Mouse (Mus musculus) heart, adult 9 months (tissue): ENCODE measurements at regions not wholly inside any gene's neighbourhood (a gene's known extent, or its start where the extent isn't known, plus 50 kb on each side); places are given as distances from the start of the nearest gene placed in this dataset.

Experiments
- DNase-seq, 2 experiments: peaks; one replicate each; pipeline ENCODE4 v3.0.0; 2022; ENCODE audit warnings: low spot score in 2 of 2

DNA sequence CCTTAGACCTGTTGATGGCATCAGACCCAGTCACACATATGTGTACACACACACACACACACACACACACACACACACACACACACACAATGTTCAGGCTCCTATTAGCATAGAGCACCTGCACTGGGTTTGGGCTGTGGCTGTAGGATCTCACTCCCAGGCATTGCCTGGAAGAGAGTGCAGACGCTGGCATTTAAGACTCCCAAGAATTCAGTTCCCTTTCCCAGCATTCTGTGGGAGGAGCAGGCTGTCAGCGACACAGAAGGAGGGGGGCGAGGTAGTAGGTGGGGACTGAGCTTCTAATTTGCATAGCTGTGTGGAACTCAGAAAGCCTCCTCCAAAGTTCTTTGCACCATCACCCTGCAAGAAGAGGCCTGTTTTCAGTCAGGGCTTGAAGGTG lies 374.2 kb upstream of the Fam49b start:
- DNase-seq: no peak

DNA sequence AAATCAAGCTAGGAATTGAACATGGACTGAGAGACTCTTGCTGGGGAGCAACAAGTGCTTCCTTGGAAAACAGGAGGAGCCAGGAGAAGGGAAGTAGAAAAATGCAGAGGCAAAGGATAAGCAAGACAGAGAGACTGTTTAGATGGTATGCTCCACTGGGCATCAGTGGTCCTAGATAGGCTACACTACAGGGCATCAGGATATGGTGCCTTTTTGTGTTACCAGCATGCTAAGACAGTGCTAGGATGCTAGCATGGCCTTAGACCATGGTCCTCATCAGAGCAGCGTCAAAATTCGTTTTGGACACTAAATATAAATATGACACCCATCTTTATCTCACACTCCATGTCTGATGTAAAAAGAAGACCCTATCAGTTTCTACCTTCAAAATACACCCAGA lies 374.6 kb upstream of the Fam49b start:
- no peak for DNase-seq

GRCm38 (mm10) chr15:64445076-64445475 lies 372.4 kb upstream of the Gm21798 start:
- DNase-seq: no peak

DNA sequence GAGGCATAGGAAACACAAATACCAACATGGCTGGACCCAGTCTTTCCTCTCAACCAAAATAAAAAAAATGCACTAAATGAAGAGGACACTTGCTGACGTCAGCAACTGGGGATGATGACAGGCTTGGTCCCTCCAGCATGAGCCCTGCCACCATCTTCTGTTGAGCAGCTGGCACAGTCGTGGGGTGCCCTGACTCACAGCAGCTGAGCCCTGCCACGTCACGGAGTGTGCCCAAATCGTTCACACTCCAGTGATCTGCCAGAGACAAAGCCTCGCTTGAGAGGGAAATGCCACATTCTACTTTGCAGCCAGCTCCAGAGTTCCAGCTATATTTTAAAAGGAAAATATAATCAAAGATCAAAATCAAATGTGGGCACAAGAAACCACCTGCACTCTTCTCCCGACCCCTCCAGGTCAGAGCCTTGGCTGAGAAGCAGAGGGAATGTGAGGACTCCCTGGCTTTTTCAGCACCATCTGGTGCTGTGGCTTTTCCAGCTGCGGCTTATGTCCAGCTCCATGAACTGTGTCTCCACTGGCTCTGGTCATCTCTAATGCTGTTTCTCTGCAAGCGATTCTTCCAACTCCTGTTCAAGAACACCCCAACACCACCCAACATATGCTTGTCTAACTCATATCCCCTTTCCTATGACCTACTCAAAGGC lies 371.0 kb upstream of the Gm21798 start:
- DNase-seq: no peak

DNA sequence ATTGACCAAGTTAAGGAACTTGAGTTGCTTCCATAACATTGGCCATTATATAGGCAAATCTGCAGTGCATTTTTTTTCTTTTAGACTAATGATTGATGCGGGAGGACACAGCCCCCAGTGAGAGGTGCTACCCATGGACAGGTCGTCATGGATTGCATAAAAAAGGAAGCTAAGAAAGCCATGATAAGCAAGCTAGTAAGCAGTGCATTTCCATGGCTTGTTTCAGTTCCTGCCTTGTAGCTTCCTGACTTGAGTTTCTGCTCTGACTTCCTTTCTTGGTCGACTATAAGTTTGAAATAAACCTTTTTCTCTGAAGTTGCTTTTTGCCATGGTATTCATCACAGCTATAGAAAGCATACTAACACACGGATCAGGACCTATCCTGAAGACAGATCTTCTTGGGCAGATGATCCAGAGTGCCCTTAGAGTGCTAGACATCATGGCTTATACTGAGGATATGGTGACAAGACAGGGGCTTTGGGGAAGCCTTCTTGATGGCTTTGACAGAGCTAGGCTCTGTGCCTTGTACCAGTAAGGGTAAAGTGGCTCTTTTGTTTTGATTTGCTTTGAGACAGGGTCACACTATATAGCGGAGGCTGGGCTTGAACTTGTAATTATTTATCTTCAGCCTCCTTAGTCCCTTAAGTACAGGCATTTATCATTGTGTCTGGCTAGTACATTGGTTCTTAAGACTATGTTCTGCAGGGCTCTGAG lies 370.1 kb upstream of the Gm21798 start:
- DNase-seq: no peak

- DNase-seq: peak; percentile 60 to 82
These were observed 368.8 kb upstream of the Gm21798 start for GRCm38 (mm10) chr15:64448581-64449140.

DNA sequence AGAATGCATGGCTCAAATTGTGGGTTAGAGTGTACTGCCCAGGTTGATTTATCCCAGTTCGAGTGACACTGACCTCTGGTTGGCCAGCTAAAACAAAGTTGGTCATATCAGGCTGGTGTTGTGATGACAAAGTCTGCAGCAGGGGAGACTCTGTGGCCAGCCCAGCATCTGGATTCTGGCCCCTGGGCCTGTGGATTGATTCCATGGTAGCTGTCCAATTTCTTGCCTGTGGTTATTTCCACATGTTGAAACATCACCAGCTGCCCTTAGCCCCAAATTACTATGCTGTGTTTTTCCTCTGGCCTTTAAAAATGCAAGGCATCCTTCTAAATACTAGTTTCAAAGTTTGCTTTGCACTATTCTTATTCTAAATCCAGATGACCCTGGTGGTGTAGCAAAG lies 346.8 kb upstream of the Gm21798 start:
- DNase-seq: peak; percentile 53 to 63

DNA sequence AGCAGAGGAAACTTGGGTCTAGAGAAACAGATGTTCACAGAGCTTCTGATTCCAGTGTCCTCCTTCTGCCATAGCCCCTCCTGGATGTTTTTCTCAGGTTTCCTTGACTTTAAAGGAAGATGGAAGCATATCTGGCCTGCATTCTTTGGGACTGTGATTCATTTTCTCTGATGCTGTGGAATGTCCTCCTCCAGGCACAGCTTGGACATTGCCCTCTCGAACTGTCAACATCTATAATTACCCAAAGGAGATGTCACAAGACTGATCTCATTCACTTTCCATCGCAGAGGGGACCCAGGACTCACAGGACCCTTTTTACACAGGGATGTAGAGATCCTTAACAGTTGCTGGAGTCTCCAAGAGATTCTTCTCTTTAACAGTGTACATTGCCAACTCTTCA lies 345.9 kb upstream of the Gm21798 start:
- DNase-seq: no peak

DNA sequence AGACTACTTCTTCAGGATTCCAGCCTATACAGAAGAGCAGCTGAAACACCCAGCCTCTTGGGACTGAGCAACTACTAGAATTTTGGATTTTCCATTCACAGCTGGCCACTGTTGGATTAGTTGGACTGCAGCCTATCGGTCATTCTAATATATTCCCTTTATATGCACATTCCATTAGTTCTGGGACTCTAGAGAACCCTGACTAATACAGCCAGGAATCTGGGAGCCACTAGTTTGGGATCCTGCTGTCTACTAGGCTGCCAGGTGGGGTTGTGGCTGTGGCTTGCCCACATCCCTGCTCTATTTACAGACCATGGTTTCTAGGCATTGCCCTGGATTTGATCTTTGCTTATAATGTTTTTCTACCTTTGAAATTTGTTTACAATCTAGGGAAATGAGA lies 343.3 kb upstream of the Gm21798 start:
- peak in 1 of 2 experiments; percentile 16 for DNase-seq

DNA sequence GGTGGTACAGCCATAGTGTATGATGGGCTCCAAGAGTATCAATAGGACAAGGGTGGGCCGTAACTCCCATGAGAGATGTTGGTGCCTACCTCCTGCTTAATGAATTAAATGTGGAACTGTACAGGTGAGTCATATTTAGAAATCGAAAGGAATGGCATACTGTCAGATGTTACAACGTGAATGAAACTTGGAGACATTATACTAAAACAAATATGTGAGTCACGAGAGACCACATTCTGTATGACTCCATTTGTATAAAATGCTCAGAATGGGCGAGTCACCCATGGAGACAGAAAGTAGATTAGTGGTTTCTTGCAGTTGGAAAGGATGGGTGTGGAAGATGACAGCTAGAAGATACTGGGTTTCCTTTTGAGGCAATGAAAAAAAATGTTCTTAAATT lies 340.4 kb upstream of the Gm21798 start:
- DNase-seq: no peak

GRCm38 (mm10) chr15:64480625-64481024 lies 336.9 kb upstream of the Gm21798 start:
- peak; percentile 40 to 55 for DNase-seq

DNA sequence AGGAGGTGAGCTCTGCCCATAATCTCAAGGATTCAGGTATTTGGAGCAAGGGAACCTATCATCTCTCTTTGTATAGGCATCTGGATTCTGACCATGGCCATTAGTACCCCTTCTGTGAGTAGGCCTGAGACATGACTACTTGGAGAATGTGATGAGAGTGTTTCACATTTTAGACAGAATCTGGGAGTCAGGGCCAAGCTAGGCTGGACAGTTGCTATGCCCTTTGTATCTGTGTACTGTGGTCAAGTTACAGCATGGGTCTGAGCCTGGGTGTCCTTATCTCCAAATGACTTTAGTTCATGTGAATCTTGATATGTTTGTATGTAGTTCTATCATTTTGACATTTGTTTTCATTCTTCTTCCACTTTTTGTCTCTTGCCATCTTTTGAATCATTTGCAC lies 336.3 kb upstream of the Gm21798 start:
- DNase-seq: no peak

- DNase-seq: peak; percentile 48 to 69
These were observed 334.5 kb upstream of the Gm21798 start for GRCm38 (mm10) chr15:64482960-64483359.

GRCm38 (mm10) chr15:64487801-64488200 lies 329.7 kb upstream of the Gm21798 start:
- DNase-seq: no peak

DNA sequence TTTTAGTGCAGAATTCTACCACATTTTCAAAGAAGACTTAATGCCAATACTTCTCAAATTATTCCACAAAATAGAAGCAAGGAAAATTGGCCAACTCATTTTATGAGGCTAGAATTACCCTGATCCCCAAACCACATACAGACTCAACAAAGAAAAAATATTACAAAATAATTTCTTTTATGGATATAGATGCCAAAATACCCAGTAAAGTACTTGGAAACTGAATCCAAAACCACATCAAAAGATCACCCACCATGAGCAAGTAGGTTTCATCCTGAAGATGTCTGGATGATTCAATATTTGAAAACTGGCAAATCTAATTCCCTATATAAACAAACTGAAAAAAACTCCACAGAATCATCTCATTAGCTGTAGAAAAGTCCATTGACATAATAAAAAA lies 316.7 kb upstream of the Gm21798 start:
- DNase-seq: no peak

DNA sequence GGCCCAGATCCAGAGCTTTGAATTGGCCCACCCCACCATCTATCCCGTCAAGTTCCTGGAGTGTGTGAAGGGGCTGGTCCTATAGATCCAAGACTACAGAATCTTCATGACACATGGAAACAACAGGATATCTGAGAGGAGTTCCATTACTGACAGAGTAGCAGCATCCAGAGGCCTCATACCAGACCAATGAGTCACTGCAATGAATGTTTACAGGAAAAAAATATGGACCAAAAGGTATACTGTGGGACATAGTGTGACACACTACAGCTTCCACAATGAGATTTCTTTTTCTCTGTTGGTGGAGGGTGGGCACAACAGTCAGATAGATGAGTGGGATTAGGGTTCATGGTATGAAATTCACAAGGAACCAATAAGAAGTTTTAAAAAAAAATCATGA lies 316.0 kb upstream of the Gm21798 start:
- DNase-seq: no peak

- DNase-seq: no peak
These were observed 312.7 kb upstream of the Gm21798 start for GRCm38 (mm10) chr15:64504751-64505150.

GRCm38 (mm10) chr15:64510649-64511048 lies 306.8 kb upstream of the Gm21798 start:
- no peak for DNase-seq

- DNase-seq: no peak
These were observed 306.3 kb upstream of the Gm21798 start for GRCm38 (mm10) chr15:64511176-64511575.

DNA sequence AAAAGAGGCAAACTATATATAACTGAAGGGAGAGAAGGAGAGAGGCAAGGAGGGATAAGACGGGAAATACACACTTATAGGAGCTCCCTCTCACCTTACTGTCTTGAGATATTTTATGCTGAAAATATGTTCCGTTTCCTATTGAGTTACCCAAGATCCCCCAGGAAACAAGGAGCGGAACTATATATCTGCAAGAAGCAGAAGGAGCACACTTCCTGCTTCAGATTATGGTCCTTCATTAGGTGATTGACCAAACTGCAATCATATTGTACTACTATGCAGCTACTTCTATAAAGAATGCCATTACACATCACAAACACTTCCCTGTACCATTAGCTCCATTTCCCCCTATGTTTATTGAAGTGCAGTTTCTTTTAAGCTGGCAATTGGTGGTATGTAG lies 304.9 kb upstream of the Gm21798 start:
- no peak for DNase-seq

- no peak for DNase-seq
These were observed 303.9 kb upstream of the Gm21798 start for GRCm38 (mm10) chr15:64513501-64514097.

GRCm38 (mm10) chr15:64515179-64515578 lies 302.3 kb upstream of the Gm21798 start:
- no peak for DNase-seq

DNA sequence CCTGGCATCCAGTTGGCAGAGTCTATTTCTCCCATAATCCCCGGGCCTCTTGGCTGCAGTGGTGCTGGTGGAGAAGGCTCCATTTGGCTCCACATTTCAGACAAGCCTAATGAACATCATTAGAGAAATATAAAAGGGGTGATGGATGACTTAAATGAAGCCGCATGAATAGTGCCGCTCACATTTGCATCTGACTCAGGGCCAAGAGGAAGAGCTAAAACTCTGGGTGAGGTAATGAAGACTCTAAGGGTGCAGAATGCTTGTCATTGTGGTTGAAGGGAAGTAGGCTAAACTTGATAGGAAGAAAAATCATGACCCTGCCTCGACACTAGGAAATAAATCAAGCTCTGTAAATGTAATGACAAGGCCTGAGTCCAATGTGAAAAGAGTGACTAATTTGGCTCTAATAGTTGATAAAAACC lies 298.3 kb upstream of the Gm21798 start:
- no peak for DNase-seq
